Mouse (Mus musculus) kidney, embryonic 16.5 days (tissue): ENCODE data around the gene Ddost. TPM values are rescaled to one million over a fixed set of nuclear protein-coding genes. Genes with fewer than 3 reads are reported as not detected.
A peak's percentile ranks its signal among the peaks of the same experiment; 100 is the strongest.

Source experiments
- ATAC-seq: fragments of 200-750 bp; cut with Nextera tagmentation; 2 replicates; pipeline ENCODE4 v1.8.0; 2017; ENCODE audit warnings: moderate TSS enrichment; ENCODE audit not compliant: low FRiP score, low TSS enrichment
- H3K27ac ChIP-seq: fragments of 300-500 bp; sonication (generic); 2 replicates; pipeline ENCODE4 v1.5.1; 2014; ENCODE audit warnings: low read length
- H3K27me3 ChIP-seq: fragments of 300-500 bp; sonication (generic); 2 replicates; pipeline ENCODE4 v1.6.1; 2014; ENCODE audit warnings: low read length, control low read depth, mixed read lengths; ENCODE audit not compliant: insufficient read depth
- H3K36me3 ChIP-seq: fragments of 300-500 bp; sonication (generic); 2 replicates; pipeline ENCODE4 v1.6.1; 2014; ENCODE audit warnings: low read length, control low read depth, mixed read lengths; ENCODE audit not compliant: insufficient read depth
- H3K4me1 ChIP-seq: fragments of 300-500 bp; sonication (generic); 2 replicates; pipeline ENCODE4 v1.6.1; 2014; ENCODE audit warnings: low read length, control low read depth, mixed read lengths; ENCODE audit not compliant: insufficient read depth
- H3K4me2 ChIP-seq: fragments of 300-500 bp; sonication (generic); replicated peaks from 2 replicates; pipeline ENCODE4 v1.6.1; 2014; ENCODE audit warnings: low read depth, low read length
- H3K4me3 ChIP-seq: fragments of 300-500 bp; sonication (generic); 2 replicates; pipeline ENCODE4 v1.5.1; 2014; ENCODE audit warnings: mild to moderate bottlenecking, low read length
- H3K9ac ChIP-seq: fragments of 300-500 bp; sonication (generic); replicated peaks from 2 replicates; pipeline ENCODE4 v1.6.1; 2014; ENCODE audit warnings: low read length
- H3K9me3 ChIP-seq: fragments of 300-500 bp; sonication (generic); 2 replicates; pipeline ENCODE4 v1.6.1; 2016; ENCODE audit warnings: low read length, control low read depth
- WGBS: fragments of 180-500 bp; shearing (Covaris S2); extraction: QIAGEN DNeasy Blood & Tissue Kit; methylation state at CpG from one replicate; pipeline ENCODE4 v1.1.7; 2014; 5-methylcytosine and 5-hydroxymethylcytosine counted together
- polyA plus RNA-seq: library from polyadenylated mRNA; unstranded; fragments of >200 nt; fragmentation: Nextera tagmentation; extraction: Ambion mirVana; gene quantifications from 2 replicates; pipeline ENCODE4 v1.2.1, GENCODE M21; 2015

The Ddost gene
- polyA plus RNA-seq, 1 experiment from 2014 or later, result 438 TPM

DNA sequence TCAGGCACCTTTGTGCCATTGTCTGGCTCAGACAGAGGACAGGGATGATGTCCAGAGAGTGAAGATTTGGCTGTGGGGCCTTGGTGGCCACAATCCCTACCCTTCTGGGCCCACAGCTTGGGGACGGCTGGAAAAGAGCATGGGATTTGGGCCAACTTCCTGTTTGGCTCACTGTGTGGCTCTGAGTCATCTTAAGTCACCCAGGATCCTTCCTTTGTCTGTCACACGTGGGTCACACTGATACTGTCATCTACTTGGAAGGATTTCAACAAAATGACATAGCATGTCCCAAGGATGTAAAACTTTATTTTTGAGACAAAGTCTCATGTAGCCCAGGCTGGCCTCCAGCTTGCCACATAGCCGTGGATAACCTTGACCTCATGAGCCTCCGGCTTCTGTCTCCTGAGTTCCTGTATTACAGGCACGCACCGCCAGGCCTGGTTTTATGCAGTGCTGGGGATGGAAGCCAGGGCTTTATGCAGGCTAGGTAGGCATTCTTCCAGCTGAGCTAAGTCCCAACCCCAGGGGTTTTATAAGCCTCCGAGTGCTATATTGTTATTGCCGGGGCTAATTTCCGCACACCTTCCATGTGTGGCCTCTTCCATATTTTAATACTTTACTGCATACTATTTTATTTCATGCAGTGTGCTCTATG lies 40.5 kb downstream of the Ddost start:
- ATAC-seq, result no peak
- Histone ChIP-seq H3K36me3 (no peaks in the 10 kb centered on the region), H3K27ac (no peak overlapping the region), H3K9me3 (no peaks in the 10 kb centered on the region), H3K27me3 (no peaks in the 10 kb centered on the region), H3K4me3 (no peak overlapping the region), H3K9ac (no peak overlapping the region), H3K4me1 (peaks cover 8% of the 10 kb centered on the region), H3K4me2 (no peak overlapping the region)
- WGBS, result 77% methylated on average over 9 of the region's 9 CpGs

DNA sequence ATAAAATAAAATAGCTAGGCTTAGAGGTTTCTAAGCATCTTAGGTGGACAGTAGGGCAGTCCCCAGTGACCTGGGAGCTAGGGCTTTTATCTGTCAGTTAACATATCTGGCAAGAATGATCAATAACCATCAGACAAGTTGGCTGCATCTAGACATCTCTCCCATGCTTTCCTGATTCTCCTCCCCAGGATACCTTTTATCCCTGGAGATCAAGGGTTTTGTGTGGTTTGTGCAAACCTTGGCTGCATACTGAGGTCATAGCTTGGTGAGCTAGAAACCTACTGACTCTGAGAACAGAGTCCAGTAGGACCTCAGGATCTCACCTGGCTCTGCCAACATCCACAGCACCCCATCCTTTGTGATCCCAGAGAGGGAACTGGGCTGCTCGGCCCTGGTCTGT lies 42.8 kb downstream of the Ddost start:
- H3K4me1 ChIP-seq, result peaks cover 8% of the 10 kb centered on the region
- H3K27ac ChIP-seq, result no peak overlapping the region
- H3K9me3 ChIP-seq, result no peaks in the 10 kb centered on the region
- H3K9ac ChIP-seq, result no peak overlapping the region
- H3K36me3 ChIP-seq, result no peaks in the 10 kb centered on the region
- 90% methylated on average over 1 of the region's 1 CpGs for WGBS
- no peak overlapping the region for H3K4me2 ChIP-seq
- no peak overlapping the region for H3K4me3 ChIP-seq
- no peak for ATAC-seq
- no peaks in the 10 kb centered on the region for H3K27me3 ChIP-seq

DNA sequence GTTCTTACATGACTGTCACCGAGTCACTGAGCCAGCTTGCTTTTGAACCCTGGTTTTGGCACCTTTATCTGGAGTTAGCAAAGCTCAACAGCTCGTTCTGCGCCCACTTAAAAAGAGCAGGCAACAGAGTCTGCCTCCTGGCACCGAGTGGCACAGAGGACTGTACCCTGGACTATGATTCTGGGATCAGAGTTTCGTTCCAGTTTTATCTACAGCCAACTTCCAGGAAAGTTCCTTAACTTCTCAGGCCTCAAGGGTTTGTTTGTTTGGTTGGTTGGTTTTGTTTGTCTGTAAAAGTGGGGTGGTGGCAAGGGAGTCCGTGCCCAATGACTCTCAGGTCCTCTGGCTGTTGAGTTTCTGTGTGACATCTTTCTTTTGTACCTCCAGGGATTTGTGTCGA lies 44.2 kb downstream of the Ddost start:
- H3K4me2 ChIP-seq, result no peak overlapping the region

DNA sequence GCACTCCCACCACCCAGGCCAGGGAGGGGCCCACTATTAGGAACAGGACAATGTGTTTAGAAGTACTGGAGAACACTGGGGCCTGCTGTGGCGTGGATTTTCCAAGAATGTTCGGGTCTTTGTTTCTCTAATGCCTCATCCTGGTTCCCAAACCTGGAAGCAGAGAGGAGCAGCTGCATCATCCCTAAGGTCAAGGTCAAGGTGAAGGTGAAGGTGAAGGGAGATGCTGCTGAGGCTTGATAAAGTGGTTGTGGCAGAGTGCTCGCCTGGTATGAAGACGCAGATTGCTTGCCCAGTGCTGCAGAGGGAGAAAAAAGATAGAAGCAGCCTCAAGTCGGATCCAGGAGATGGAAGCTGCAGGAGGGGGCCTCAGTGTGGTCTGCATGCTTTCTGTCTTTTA lies 47.3 kb downstream of the Ddost start:
- Histone ChIP-seq H3K27me3 (no peaks in the 10 kb centered on the region), H3K36me3 (no peaks in the 10 kb centered on the region), H3K9ac (no peak overlapping the region), H3K4me1 (no peaks in the 10 kb centered on the region), H3K4me3 (no peak overlapping the region), H3K4me2 (no peak overlapping the region), H3K9me3 (no peaks in the 10 kb centered on the region), H3K27ac (no peak overlapping the region)
- no peak for ATAC-seq
- WGBS, result 93% methylated on average over 5 of the region's 5 CpGs

More for the DNA sequence above, 44.2 kb downstream of the Ddost start:
- WGBS, result 85% methylated on average over 7 of the region's 7 CpGs
- Histone ChIP-seq H3K9ac (no peak overlapping the region), H3K36me3 (no peaks in the 10 kb centered on the region), H3K27ac (no peak overlapping the region), H3K27me3 (no peaks in the 10 kb centered on the region), H3K4me1 (peaks cover 1% of the 10 kb centered on the region), H3K4me3 (no peak overlapping the region), H3K9me3 (no peaks in the 10 kb centered on the region)
- no peak for ATAC-seq

DNA sequence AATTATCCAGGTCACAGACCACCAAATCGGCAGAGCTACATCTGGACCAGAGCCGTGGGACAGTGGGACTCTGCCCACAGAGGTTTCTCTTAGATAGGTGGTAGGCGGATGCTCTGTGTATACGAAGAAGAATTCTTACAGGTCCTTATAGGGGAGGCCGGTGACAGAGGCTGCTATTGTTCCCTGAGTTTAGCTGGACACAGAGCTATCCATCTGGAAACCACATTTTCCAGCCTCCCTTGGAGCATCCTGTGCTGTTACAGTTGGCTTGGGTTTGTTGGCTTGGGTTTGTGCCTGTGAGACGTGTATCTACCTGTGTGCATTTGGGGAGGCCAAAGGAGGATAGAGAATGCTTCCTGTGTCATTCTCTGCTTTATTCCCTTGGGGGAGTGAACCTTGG lies 48.2 kb downstream of the Ddost start:
- H3K27me3 ChIP-seq, result no peaks in the 10 kb centered on the region
- ATAC-seq, result no peak

DNA sequence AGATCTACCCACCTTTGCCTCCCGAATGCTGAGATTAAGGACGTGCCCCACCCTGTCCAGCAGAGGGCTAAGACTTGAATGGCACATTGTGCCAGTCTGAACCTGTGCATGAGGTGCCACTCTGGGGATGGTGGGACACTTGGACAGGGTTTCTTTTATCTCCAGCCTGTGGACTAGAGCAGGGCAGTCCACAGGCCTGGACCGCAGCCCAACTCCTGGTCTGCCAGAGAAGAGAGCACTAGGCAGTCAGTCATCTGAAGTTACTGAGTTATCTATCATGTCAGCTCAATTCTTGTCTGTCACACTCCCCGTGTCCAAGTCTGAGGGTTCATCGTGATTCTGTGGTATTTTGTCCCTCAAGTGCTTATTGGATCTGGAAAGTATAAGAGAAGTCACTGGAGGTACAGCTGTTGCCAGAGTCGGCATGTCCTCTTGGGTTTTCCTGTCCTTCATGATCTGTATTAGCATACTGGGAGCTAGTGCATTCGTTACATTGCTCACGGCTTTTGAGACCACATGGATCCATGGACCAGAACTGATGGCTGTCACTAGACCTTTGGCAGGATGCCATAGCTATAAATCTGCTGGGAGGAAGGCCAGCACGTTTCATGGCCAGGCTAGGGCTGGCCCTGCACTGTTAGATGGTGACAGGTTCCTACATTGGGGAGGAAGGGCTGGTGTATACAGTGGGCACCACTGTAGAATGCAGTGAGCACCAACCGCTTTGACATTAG lies 49.1 kb downstream of the Ddost start:
- Histone ChIP-seq H3K9me3 (no peaks in the 10 kb centered on the region), H3K4me2 (no peak overlapping the region), H3K4me3 (no peak overlapping the region), H3K27me3 (no peaks in the 10 kb centered on the region), H3K27ac (no peak overlapping the region), H3K36me3 (no peaks in the 10 kb centered on the region), H3K9ac (no peak overlapping the region), H3K4me1 (no peaks in the 10 kb centered on the region)
- 60% methylated on average over 10 of the region's 10 CpGs for WGBS
- ATAC-seq, result peak; percentile 67

More for the DNA sequence above, 48.2 kb downstream of the Ddost start:
- Histone ChIP-seq H3K9me3 (no peaks in the 10 kb centered on the region), H3K4me1 (no peaks in the 10 kb centered on the region), H3K9ac (no peak overlapping the region), H3K27ac (no peak overlapping the region), H3K4me3 (no peak overlapping the region), H3K36me3 (no peaks in the 10 kb centered on the region), H3K4me2 (no peak overlapping the region)
- 92% methylated on average over 6 of the region's 6 CpGs for WGBS

DNA sequence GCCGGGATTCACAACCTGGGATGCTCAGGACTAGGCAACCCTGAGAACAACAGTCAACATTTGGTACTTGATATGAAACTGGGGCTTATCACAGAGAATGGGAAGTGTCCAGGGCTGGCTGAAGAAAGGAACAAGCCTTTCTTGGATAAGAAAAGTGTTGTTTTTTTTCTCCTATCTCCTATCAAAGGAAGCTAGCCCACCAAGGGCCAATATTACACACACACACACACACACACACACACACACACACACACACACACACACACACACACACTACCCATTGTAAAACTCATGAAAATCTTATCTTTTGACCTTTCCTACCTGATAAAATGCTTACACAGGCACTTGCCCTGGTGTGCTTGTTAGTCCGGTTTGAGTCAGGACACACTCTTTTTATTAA lies 51.0 kb downstream of the Ddost start:
- no peak overlapping the region for H3K9ac ChIP-seq
- ATAC-seq, result no peak
- no peaks in the 10 kb centered on the region for H3K9me3 ChIP-seq
- H3K27ac ChIP-seq, result no peak overlapping the region
- no peak overlapping the region for H3K4me3 ChIP-seq
- no peaks in the 10 kb centered on the region for H3K4me1 ChIP-seq
- no peak overlapping the region for H3K4me2 ChIP-seq
- 79% methylated on average over 2 of the region's 2 CpGs for WGBS
- H3K27me3 ChIP-seq, result no peaks in the 10 kb centered on the region
- no peaks in the 10 kb centered on the region for H3K36me3 ChIP-seq

DNA sequence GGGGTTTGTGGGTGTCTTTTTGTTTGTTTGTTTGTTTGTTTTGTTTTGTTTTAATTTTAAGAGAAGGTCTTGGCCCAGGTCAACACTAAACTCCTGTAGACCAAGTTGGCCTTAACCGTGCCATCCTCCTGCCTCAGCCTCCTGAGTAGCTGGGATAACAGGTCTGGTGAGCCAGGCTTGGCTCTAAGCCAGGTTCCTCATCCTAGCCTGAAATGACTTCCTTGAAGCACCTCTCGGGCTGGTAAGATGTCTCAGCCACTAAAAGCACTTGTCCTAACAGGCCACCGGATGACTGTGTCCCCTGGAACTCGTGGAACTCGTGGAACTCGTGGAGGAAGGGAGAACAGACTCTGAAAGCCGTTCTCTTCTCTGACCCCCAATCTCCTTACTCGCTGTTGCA lies 51.6 kb downstream of the Ddost start:
- Histone ChIP-seq H3K36me3 (no peaks in the 10 kb centered on the region), H3K27ac (no peak overlapping the region), H3K27me3 (no peaks in the 10 kb centered on the region), H3K4me1 (no peaks in the 10 kb centered on the region), H3K4me3 (no peak overlapping the region), H3K9me3 (no peaks in the 10 kb centered on the region), H3K9ac (no peak overlapping the region), H3K4me2 (no peak overlapping the region)
- WGBS, result 87% methylated on average over 8 of the region's 8 CpGs
- ATAC-seq, result no peak

DNA sequence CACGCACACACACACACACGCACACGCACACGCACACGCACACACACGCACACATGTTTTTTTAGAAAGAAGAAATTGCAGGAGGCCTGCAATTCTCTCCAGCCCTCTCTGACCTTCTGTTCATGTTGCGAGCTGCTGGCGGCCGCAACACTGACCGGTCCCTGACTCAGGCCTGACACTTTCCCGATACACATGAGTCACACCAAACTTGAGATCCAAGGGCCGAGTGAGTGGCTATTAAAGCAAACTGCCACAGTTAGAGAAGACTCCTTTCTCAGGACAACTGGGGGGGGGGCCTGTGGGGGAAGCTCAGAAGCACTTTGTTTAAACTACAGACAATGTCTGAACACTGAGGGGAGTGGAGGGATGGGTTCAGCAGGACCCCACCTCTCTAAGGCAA lies 52.0 kb downstream of the Ddost start:
- ATAC-seq, result no peak
- WGBS, result 81% methylated on average over 12 of the region's 12 CpGs
- Histone ChIP-seq H3K4me1 (peaks cover 2% of the 10 kb centered on the region; the same call in 1 of the 2 replicates), H3K9me3 (no peaks in the 10 kb centered on the region), H3K9ac (no peak overlapping the region), H3K27me3 (no peaks in the 10 kb centered on the region), H3K4me2 (no peak overlapping the region), H3K4me3 (no peak overlapping the region), H3K36me3 (no peaks in the 10 kb centered on the region), H3K27ac (no peak overlapping the region)

DNA sequence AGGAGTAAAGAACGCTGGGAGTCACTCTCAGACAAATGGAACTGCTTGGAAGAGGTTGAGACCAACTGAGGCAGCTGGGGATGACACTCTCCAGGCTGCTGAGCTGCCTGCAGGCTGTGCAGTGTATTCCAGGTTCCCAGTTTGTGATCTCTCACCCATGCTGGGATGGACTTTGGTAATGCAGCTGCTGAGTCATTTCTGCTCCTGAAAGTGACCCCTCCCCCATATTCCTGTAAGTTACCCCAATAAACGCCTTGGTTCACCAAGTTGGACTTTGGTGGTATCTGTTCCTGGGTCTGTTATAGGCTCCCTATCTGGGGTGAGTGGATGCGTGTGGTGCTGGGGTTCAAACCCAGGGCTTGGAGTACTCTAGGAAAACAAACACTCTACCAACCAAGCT lies 53.6 kb downstream of the Ddost start:
- no peaks in the 10 kb centered on the region for H3K27me3 ChIP-seq
- ATAC-seq, result no peak
- peaks cover 3% of the 10 kb centered on the region; the same call in 1 of the 2 replicates for H3K4me1 ChIP-seq
- no peak overlapping the region for H3K9ac ChIP-seq
- no peak overlapping the region for H3K27ac ChIP-seq
- 79% methylated on average over 3 of the region's 3 CpGs for WGBS
- no peaks in the 10 kb centered on the region for H3K36me3 ChIP-seq
- H3K9me3 ChIP-seq, result no peaks in the 10 kb centered on the region
- no peak overlapping the region for H3K4me2 ChIP-seq
- no peak overlapping the region for H3K4me3 ChIP-seq
